Mouse (Mus musculus): ENCODE results near the gene Medag.

Medag gene

GRCm38 (mm10) chr5:149428810-149429255 lies 17.3 kb downstream of the Medag start:
- DNase-seq (ENCODE audit: low spot score in 2 of 2), result no peak

GRCm38 (mm10) chr5:149429541-149429940 lies 18.0 kb downstream of the Medag start:
- DNase-seq (ENCODE audit: low spot score in 2 of 2), result no peak

GRCm38 (mm10) chr5:149430943-149431342 lies 19.4 kb downstream of the Medag start:
- DNase-seq (ENCODE audit: low spot score in 2 of 2), result no peak

GRCm38 (mm10) chr5:149433618-149434017 lies 22.1 kb downstream of the Medag start:
- DNase-seq (ENCODE audit: low spot score in 2 of 2), result no peak

- DNase-seq (ENCODE audit: low spot score in 2 of 2), result no peak
These were observed 22.7 kb downstream of the Medag start for GRCm38 (mm10) chr5:149434141-149434690.

GRCm38 (mm10) chr5:149436541-149436940 lies 25.0 kb downstream of the Medag start:
- DNase-seq (ENCODE audit: low spot score in 2 of 2), result no peak

- DNase-seq (ENCODE audit: low spot score in 2 of 2), result no peak
These were observed 25.6 kb downstream of the Medag start for GRCm38 (mm10) chr5:149437150-149437549.

- DNase-seq (ENCODE audit: low spot score in 2 of 2), result peak; percentile 37 to 41
These were observed 28.1 kb downstream of the Medag start, which contains the start of gene Tex26 for GRCm38 (mm10) chr5:149439531-149440179. Tex26 (plus strand) TSS chr5:149439660.

- peak; percentile 37 to 44 for DNase-seq (ENCODE audit: low spot score in 2 of 2)
These were observed 28.6 kb downstream of the Medag start for GRCm38 (mm10) chr5:149440180-149440573.

- DNase-seq (ENCODE audit: low spot score in 2 of 2), result no peak
These were observed 30.2 kb downstream of the Medag start for GRCm38 (mm10) chr5:149441646-149442276.

GRCm38 (mm10) chr5:149442277-149442660 lies 30.7 kb downstream of the Medag start:
- no peak for DNase-seq (ENCODE audit: low spot score in 2 of 2)

- DNase-seq (ENCODE audit: low spot score in 2 of 2), result no peak
These were observed 32.9 kb downstream of the Medag start for GRCm38 (mm10) chr5:149444451-149444850.

- no peak for DNase-seq (ENCODE audit: low spot score in 2 of 2)
These were observed 34.9 kb downstream of the Medag start for GRCm38 (mm10) chr5:149446495-149446894.

GRCm38 (mm10) chr5:149447733-149448132 lies 36.2 kb downstream of the Medag start:
- DNase-seq (ENCODE audit: low spot score in 2 of 2), result no peak

- no peak for DNase-seq (ENCODE audit: low spot score in 2 of 2)
These were observed 37.9 kb downstream of the Medag start for GRCm38 (mm10) chr5:149449406-149449805.

- DNase-seq (ENCODE audit: low spot score in 2 of 2), result no peak
These were observed 39.7 kb downstream of the Medag start for GRCm38 (mm10) chr5:149451209-149451681.

GRCm38 (mm10) chr5:149454281-149454680 lies 42.7 kb downstream of the Medag start:
- peak; percentile 54 to 74 for DNase-seq (ENCODE audit: low spot score in 2 of 2)

GRCm38 (mm10) chr5:149456544-149456943 lies 45.0 kb downstream of the Medag start:
- DNase-seq (ENCODE audit: low spot score in 2 of 2), result no peak

- no peak for DNase-seq (ENCODE audit: low spot score in 2 of 2)
These were observed 50.5 kb downstream of the Medag start for GRCm38 (mm10) chr5:149462071-149462470.

GRCm38 (mm10) chr5:149465305-149465704 lies 53.8 kb downstream of the Medag start:
- no peak for DNase-seq (ENCODE audit: low spot score in 2 of 2)

GRCm38 (mm10) chr5:149474142-149474541 lies 62.6 kb downstream of the Medag start:
- DNase-seq (ENCODE audit: low spot score in 2 of 2), result no peak

GRCm38 (mm10) chr5:149474701-149475468 lies 63.3 kb downstream of the Medag start:
- no peak for DNase-seq (ENCODE audit: low spot score in 2 of 2)
